Mouse (Mus musculus) subcutaneous adipose tissue, adult 2 months (tissue): Measurements from ENCODE around the gene Nat14. TPM values are rescaled to one million over a fixed set of nuclear protein-coding genes. Genes with fewer than 3 reads are reported as not detected.

Experiments used
- polyA plus RNA-seq: library from polyadenylated mRNA; depleted of rRNA; stranded (reverse); fragments of >200 nt; gene quantifications from 2 replicates; pipeline ENCODE4 v1.2.3, GENCODE M21; 2012; ENCODE audit warnings: low replicate concordance; rRNA removed

Nat14 gene
- 3.0 and 16.9 TPM in 2 replicates for polyA plus RNA-seq

DNA sequence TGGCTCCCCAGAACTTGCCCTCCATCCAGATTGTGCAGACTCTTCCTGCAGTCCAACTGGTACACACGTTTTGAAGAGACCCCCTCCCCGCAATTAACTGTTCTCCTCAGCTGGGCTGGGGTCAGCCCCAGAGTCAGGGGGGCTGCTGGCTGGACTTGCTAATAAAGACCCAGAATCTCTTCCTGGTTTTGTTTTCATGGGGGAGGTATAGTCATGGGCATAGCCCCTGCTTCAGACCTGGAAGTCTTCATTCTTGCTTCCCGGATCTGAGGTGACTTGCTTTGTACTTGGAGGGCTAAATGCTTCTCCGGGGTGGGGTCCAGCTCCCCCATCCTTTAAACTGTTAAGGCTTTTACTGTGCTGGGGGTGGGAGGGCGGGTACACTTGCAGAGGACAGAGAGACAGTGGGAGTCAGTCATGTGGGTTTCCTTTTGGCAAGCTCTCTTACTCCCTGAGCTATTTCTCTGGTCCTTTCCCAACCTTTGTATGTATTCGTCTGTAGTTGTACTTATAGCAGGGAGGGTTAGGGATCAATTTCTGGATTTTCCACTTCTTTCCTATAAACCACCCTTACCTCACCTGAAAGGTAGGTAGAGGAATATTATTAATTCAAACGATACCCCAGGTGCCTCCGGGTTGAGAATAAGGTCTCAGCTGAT is at the start of gene Nat14:
Nat14 (plus strand) TSS at position 205 of the 659 bp plus-strand sequence.

DNA sequence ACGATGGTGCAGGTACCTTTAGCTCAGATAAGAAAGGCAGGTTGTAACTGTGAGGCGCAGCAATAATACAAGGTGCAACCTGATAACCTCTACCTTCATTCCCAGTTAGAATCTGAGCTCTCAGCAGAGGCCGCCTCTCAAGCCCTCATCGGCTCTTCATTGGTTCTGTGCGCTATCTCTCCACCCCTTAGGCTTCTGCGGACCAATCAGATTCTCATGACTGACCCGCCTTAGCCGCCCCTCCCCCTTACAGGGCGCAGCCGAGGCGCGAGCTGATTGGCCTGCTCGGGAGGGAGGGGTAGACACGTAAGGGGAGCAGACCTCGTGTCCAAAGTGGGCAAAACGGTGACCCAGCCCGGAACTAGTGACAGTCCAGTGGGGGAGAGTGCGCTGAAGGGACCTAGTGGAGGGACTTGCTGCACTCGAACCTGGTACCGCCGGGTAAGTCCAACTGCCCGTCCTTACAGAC is 45.0 kb upstream of the Nat14 start, which contains the start of gene Isoc2a:
Isoc2a (plus strand) TSS at position 401 of the 469 bp plus-strand sequence.

DNA sequence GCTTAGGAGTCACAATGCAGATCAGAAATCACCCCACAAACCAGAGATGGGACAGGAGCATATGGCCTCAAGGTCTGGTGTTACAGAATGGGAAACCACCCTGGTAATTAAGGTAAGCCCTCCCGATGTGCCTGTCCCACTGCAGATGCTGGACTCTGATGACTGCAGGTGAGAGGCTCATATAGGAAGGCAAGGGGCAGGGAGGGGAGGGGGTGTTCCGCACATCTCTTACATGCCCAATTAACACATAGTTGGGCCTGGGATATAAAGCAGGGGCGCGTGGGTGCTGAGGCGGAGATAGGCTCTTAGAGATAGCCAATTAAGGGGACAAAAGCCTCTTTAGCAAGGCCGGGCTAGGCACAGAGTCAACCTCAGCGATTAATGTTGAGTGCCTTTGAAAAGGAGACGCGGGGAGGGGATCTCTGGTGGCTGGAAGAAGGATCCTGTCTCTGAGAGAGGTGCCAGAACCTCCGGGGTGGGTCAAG is 15.3 kb upstream of the Nat14 start, which contains the start of gene Gm36210:
Gm36210 (minus strand) TSS at position 51 of the 485 bp plus-strand sequence.

DNA sequence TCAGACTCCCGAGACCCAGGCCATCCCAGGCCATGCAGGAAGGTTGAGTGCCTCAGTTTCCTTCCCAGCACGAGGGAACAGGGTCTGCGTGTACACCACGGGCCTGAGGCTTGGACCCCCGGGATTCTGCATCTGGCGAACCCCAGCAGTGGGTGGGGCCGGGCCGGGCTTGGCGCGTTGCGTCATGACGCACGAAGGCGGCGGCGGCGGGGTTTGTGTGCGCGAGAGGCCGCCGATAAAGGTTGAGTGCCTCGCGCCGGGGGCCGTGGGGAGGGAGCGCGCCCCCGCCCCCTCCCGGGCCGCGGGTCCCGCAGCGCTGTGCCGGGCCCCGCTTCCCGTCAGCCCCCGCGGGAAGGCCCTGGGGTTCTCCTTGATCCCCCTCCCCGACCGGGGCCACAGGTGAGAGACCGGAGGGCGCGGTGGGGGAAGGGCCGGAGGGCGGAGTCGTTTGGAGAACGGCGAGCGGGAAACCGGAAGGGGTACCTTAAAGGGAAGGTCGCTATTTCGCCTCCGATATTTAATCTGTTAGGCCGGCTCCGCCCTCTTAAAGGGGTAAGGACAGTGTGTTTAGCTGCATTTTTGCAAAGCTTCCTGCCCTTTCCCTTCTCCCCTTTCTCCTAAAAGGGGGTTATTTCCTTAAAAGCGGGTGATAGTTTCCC is 6.7 kb upstream of the Nat14 start, which contains the start of gene Zfp628:
Zfp628 (plus strand) TSS at position 211 of the 659 bp plus-strand sequence.

DNA sequence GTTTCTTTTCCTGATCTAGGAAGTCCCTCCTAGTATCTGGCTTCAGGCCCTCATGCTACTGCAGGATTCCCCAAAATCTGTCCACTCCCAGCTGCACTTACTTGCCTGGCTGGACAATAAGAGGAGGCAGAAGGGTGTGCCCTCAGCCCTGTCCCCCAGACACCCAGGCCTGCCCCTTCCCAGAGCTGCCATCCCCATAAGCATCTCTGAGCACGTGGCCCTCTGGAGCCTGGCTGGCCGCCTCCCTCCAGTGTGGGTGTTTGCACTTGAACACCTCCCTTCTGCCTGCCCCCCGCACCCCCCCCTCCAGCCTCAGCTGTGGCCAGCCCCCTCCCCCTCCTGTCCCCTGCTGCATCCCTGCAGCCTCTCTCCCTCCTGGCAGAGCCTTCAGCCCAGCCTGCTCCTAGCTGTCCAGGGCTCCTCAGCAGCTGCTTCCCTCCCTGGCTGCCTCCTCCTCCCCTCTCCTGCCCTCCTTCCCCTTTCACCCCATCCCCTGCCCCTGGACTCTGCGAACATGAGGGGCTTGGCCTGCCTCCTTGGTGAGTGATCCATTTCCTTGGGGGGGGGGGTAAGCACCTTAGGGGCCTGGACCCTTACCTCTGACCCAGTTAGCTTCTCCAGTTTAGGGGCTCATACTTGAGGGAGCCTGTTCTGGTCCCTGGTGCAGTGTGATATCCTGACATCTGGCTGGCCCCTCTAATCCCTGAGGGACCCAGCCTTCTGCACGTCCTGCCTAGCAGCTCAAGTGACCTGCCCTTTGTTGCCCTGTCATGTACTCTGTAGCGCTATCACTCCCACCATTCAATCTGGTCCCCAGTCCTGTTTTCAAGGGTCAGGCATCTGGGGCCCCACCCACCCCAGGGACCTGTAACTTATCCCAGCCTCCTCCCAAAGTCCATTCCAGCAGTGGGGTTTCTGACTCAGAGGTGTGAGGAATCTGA is 3.9 kb downstream of the Nat14 start, which contains the start of gene Ssc5d:
Ssc5d (plus strand) TSS at position 345 of the 941 bp plus-strand sequence.

DNA sequence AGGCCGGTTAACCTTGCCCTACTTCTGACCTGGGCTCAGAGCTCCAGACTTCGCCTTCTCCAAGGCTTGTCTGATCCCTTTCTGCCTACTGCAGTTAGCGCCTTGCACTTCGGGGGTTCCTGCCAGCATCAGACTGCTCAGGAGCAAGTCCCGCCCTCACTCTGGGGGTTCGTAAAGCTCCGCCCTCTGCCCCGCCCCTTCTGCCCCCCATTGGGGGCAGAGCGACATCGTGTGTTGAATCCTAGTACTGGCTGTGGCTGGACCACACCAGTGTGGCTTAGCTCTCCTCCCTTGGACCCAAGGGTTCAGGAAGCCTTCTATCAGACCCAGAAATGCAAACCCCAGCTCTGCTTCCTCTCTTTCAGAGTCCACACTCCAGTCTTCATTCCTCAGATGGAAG is 42.4 kb downstream of the Nat14 start, which contains the start of gene Sbk2:
Sbk2 (minus strand) TSS at position 135 of the 400 bp plus-strand sequence.

DNA sequence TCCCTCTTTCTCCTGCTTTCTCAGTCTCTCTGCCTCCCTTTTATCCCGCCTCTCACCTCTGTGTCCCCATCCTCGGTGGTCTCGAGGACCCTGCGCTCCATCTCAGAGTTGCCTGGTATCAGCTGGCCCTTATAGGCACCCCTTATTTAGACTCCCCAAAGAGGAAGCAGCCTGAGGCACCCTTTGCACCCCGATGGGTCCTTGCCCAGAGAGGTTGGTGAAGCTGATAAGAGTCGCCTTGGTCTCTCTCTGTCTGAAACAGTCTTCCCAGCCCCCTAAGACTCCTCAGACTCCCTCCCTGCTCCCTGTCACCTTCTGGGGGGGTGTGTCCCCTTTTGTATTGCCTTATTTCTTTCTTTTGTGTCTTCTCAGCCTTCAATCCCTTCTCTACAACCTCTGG is 49.2 kb downstream of the Nat14 start, which contains the start of gene Sbk3:
Sbk3 (minus strand) TSS at position 101 of the 400 bp plus-strand sequence.

Other genes with a start within 250 kb of the Nat14 start
- 36.3 and 51.8 TPM in 2 replicates for gene Hspbp1, start 237.0 kb upstream of the Nat14 start, polyA plus RNA-seq
- 2.8 and 14.9 TPM in 2 replicates for gene Brsk1, start 231.4 kb upstream of the Nat14 start, polyA plus RNA-seq
- gene Tmem150b, start 196.8 kb upstream of the Nat14 start, polyA plus RNA-seq, result 1.5 and 1.7 TPM in 2 replicates
- gene Kmt5c, start 181.9 kb upstream of the Nat14 start, polyA plus RNA-seq, result 69.5 and 121 TPM in 2 replicates
- 20.8 and 97.5 TPM in 2 replicates for gene Cox6b2, start 168.9 kb upstream of the Nat14 start, polyA plus RNA-seq
- not detected in 2 replicates for gene Fam71e2, start 150.7 kb upstream of the Nat14 start, polyA plus RNA-seq
- 0.11 and 0.45 TPM in 2 replicates for gene Il11, start 139.2 kb upstream of the Nat14 start, polyA plus RNA-seq
- not detected in 2 replicates for gene Tmem190, start 139.1 kb upstream of the Nat14 start, polyA plus RNA-seq
- gene Tmem238, start 132.4 kb upstream of the Nat14 start, polyA plus RNA-seq, result 13.9 and 33.7 TPM in 2 replicates
- 303 and 400 TPM in 2 replicates for gene Rpl28, start 129.2 kb upstream of the Nat14 start, polyA plus RNA-seq
- 249 and 346 TPM in 2 replicates for gene Ube2s, start 109.4 kb upstream of the Nat14 start, polyA plus RNA-seq
- 0.04 and 0.87 TPM in 2 replicates for gene Shisa7, start 77.3 kb upstream of the Nat14 start, polyA plus RNA-seq
- gene Isoc2b, start 51.8 kb upstream of the Nat14 start, polyA plus RNA-seq, result 22.3 and 43.4 TPM in 2 replicates
- gene Isoc2a, start 44.9 kb upstream of the Nat14 start, polyA plus RNA-seq, result 43.3 and 99.8 TPM in 2 replicates
- 0.09 and 0.67 TPM in 2 replicates for gene Gm36210, start 15.5 kb upstream of the Nat14 start, polyA plus RNA-seq
- gene Zfp628, start 6.8 kb upstream of the Nat14 start, polyA plus RNA-seq, result 8.7 and 16.0 TPM in 2 replicates
- gene Ssc5d, start 3.8 kb downstream of the Nat14 start, polyA plus RNA-seq, result 17.4 and 38.7 TPM in 2 replicates
- gene Sbk2, start 42.4 kb downstream of the Nat14 start, polyA plus RNA-seq, result 0.63 and 0.77 TPM in 2 replicates
- gene Sbk3, start 49.1 kb downstream of the Nat14 start, polyA plus RNA-seq, result 0.08 and 0.10 TPM in 2 replicates
- 42.5 and 74.3 TPM in 2 replicates for gene Zfp579, start 74.1 kb downstream of the Nat14 start, polyA plus RNA-seq
- gene Zfp524, start 92.4 kb downstream of the Nat14 start, polyA plus RNA-seq, result 34.8 and 37.7 TPM in 2 replicates
- 22.7 and 39.7 TPM in 2 replicates for gene Fiz1, start 92.7 kb downstream of the Nat14 start, polyA plus RNA-seq
- gene Gm44973, start 93.5 kb downstream of the Nat14 start, polyA plus RNA-seq, result 0.26 TPM in 1 of 2 replicates, not detected in the other
- 24.3 and 43.2 TPM in 2 replicates for gene Zfp865, start 98.3 kb downstream of the Nat14 start, polyA plus RNA-seq
- gene Ccdc106, start 98.5 kb downstream of the Nat14 start, polyA plus RNA-seq, result 0.63 and 20.2 TPM in 2 replicates
- not detected in 2 replicates for gene 4632433K11Rik, start 112.1 kb downstream of the Nat14 start, polyA plus RNA-seq
- gene Zfp784, start 116.4 kb downstream of the Nat14 start, polyA plus RNA-seq, result 5.2 and 5.6 TPM in 2 replicates
- gene Zfp580, start 129.5 kb downstream of the Nat14 start, polyA plus RNA-seq, result 15.4 and 30.5 TPM in 2 replicates
- gene U2af2, start 140.1 kb downstream of the Nat14 start, polyA plus RNA-seq, result 143 and 241 TPM in 2 replicates
- gene Epn1, start 158.2 kb downstream of the Nat14 start, polyA plus RNA-seq, result 151 and 159 TPM in 2 replicates
- gene Rfpl4, start 194.9 kb downstream of the Nat14 start, polyA plus RNA-seq, result not detected in 2 replicates
- gene Rasl2-9, start 203.9 kb downstream of the Nat14 start, polyA plus RNA-seq, result 0.57 and 2.0 TPM in 2 replicates
- not detected in 2 replicates for gene Vmn1r55, start 227.6 kb downstream of the Nat14 start, polyA plus RNA-seq